Mouse (Mus musculus) CD8-positive naive resting alpha-beta T cell, adult 2 months (primary cell): ENCODE results near the gene Cops7a.
A peak's percentile ranks its signal among the peaks of the same experiment; 100 is the strongest.

ENCODE experiments used
- DNase-seq, 2 experiments: peaks; one replicate each; pipeline ENCODE4 v3.0.0; 2022; ENCODE audit warnings: low read depth in 2 of 2, low spot score in 2 of 2

Cops7a gene

GRCm38 (mm10) chr6:124965088-124965719, at the start of gene Cops7a:
Cops7a (minus strand) TSS chr6:124965538.
- peak; percentile 92 to 93 for DNase-seq

DNA sequence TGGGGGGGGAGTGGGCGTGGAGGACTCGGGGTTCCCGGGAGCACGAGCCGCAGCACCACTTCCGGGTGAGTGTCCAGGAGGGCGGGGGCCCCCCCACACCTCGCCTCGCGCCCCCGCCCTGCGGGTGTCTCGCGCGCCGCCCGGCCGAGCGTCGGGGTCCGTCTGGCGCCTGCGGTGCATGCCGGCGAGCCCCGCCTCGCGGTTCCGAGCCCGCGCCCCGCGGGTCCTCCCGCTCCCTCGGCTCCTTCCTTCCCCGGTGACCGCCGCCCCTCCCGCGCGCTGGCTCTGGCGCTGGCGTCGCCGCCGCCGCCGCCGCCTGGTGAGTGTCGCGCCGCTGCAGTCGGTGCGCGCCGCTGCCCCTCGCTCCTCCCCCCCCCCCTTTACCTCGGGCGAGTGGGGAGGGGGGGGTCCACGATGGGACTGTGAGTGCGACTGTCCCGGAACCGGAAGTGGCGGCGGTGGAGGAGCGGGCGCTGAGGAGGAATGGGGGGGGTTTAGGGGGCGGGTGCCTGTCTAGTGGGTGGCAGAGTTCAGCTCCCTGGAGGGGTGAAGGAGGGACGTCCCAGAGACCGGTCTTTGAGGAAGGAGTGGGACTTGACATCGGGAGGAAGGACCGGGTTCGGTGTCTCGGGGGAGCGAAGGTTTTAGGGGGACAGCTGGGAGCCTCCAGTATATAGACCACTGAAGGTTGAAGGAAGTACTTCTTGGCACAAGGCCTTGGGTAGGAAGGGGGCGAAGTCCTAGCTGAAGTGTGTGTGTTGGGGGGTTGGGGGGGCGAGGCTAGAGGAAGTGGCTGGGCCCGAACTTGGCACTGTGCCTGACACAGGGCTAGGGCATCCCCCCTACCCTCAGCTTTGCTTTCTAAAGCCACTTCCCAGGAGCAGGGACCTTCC, 44.1 kb upstream of the Cops7a start:
- peak; percentile 65 to 73 for DNase-seq

DNA sequence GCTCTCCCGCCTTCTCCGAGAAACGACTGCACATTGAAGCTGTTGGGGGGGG, 43.6 kb upstream of the Cops7a start, which contains the start of gene Zfp384:
Gene Zfp384 (plus strand): TSS at position 17 of the 52 bp plus-strand sequence.
- DNase-seq = no peak

DNA sequence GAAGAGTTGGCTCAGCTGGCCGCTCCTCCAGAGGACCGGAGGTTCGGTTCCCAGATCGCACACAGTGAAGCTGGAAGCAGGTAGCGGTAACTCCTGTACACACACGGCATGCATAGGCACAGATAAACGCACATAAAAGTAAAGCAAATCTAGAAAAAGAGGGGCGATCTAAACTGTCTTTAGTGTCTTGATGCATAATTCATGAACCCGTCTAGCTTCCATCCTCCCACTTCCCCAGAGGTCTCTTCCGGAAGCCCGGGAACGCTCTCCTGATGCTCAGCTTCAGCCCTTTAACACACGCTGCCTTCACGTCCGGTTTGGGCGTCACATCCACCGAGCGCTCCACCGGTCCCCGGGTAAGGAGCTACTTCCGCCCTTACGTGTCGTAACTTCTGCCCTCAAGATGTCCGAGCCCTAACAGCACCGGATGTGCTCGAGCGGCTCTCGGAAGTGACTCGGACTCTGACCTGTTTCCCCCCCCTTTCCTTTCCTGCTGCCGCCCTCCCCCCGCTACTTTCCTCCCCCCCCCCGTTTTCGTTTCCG, 43.3 kb upstream of the Cops7a start:
- DNase-seq = peak; percentile 96

GRCm38 (mm10) chr6:125008060-125008459, 42.7 kb upstream of the Cops7a start:
- DNase-seq = no peak

DNA sequence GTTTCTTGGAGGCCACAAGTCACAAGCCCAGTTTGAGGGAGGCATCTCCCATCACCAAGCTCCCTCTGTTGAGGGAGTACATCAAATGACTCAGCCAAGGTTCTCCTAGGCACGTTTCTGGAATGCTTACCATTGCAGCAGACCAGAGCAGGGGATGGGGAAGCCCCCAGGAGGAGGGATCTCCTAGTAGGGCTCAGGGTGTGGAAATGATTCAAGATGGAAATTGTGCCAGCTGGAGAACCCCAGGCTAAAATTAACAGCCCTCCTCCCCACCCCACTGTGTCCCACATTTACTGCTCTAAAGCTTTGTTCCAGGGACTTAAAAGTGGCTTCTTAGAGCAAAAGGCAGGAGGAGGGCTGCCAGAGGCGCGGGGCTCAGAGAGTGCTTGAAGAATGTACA, 39.7 kb upstream of the Cops7a start:
- DNase-seq = no peak

DNA sequence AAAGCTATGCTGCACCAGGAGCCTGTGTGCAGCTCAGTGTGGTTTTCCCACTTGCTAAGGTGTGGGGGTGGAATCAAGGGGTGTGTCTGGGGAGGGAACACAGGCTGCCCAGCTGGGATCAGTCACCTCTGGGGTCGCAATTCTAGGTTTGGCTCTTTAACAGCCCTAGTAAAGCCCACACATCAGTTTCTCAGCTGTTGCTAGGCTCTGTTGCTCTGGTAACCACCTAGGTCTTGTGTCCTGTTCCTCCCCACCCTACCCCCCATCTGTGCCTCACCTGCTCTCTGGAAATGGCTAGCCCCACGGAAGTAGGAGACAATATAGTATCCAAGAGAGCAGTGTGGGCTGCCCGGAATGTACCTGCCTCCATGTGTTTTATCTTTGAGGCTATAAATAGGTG, 38.4 kb upstream of the Cops7a start:
- no peak for DNase-seq

DNA sequence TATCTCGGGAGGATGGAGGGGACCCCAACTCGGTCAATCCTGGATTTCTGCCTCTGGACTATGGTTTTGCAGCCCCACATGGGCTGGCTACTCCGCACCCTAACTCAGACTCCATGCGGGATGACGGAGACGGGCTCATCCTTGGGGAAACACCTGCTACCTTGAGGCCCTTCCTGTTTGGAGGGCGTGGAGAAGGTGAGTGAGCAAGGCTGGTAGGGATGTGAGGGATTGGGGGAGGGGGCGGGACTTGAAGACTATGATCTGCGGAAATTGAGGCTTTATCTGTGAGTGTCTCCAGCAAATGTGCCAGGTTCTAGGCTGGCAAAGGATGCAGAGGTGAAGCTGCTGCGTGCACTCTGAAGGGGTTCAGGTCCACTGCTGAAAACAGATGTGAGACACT, 34.2 kb upstream of the Cops7a start:
- no peak for DNase-seq

GRCm38 (mm10) chr6:124999091-124999490, 33.8 kb upstream of the Cops7a start:
- DNase-seq = no peak

DNA sequence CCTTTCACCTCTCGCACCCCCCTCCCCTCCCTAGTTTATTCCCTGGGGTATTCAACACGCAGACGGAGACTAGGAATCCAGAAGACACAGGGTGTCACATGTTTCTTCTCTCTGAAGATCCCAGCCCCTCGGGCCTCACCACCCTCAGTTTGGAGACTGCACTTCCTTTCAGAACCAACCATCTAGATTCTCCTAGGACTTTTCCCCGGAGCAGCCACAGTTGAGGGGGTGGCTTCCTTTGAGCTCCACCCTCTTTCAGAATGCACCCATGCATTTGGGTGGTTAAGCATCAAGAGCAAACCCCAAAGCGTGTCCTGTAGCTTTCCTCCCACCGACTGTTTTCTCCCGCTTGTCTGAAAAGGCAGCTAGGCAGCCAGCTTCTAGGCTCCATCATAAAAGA, 32.7 kb upstream of the Cops7a start:
- no peak for DNase-seq

- DNase-seq = peak; percentile 62 to 72
Measured at GRCm38 (mm10) chr6:124996551-124997501, 31.5 kb upstream of the Cops7a start, which contains the start of gene Pianp. Pianp (plus strand) TSS chr6:124996694.

DNA sequence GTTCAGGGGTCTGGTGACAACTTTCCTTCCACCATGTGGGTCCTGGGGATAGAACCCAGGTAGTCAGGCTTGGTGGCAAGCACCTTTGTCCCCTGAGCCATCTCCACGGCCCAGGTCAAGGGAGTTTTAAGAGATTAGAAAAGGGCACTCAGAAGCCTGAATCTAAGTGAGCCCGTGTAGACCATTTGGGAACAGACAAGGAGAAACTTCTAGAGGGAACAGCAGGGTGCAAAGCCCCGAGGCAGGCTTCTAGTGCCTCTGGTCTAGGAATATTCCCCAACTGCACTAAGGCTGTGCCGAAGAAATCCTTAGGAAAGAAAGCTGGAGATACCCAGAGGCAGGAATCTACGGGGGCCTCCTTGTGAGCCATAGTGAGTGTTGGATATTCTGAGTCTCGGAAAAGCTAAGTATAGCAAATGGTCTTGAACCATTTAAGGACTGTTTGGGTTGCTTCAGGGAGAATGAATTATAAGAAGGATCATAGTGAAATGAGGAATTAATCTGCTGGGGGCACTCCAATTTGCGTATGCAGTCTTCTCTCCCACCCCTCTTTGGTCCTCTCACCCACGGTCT, 30.6 kb upstream of the Cops7a start:
- no peak for DNase-seq

DNA sequence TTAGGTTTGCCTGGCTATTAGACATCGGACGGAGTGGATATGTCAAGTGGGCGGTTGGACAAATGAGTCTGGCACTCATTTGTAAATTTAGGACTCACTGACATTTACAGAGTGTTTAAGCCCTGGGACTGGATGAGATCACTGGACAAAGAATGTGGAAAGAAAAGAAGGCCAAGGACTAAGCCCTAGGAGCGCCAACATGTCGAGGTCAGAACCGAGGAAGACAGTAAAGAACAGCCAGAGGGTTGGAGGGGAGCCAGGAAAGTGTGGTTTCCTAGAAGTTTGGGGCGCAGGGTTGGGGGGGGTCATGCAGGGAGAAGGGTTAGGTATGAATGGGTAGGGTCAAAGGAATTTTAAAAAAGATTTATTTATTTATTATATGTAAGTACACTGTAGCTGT, 29.9 kb upstream of the Cops7a start:
- DNase-seq = no peak

DNA sequence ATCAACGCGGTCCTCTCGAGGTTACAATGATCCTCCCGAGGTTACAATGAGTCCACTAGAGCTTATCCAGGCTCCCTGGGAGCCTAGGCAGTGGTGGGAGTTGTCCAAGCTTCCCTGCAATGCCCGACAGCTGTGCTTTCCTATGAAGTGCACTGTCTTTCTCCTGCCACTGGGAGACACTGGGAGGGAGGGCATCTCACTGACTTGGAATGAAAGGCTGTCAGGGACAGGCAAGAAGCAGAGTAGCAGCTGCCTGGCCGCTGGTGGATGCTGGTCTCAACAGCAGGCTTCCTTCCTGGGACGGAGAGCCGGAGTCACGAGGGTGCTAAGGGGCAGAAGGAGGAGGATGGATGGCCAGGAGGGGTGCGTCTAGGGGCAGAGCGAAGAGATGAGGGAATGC, 28.5 kb upstream of the Cops7a start:
- no peak for DNase-seq

GRCm38 (mm10) chr6:124993365-124993764, 28.0 kb upstream of the Cops7a start:
- DNase-seq = no peak

GRCm38 (mm10) chr6:124992241-124992640, 26.9 kb upstream of the Cops7a start:
- no peak for DNase-seq

DNA sequence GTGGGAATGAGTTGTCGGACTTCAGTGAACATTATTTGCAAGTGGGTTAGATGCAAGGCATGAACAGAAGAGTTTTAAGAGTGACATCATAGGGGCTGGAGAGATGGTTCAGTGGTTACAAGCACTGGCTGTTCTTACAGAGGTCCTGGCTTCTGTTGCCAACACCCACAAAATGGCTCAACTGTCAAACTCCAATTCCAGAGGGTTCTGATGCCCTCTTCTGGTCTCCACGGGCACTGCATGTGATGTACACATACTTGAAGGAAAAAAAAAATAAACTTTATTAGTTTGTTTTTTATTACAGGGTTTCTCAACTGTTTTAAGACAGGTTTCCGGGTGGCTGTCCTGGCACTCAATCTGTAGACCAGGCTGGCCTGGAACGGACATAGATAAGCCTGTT, 2.4 kb upstream of the Cops7a start:
- DNase-seq = peak; percentile 31 to 59

DNA sequence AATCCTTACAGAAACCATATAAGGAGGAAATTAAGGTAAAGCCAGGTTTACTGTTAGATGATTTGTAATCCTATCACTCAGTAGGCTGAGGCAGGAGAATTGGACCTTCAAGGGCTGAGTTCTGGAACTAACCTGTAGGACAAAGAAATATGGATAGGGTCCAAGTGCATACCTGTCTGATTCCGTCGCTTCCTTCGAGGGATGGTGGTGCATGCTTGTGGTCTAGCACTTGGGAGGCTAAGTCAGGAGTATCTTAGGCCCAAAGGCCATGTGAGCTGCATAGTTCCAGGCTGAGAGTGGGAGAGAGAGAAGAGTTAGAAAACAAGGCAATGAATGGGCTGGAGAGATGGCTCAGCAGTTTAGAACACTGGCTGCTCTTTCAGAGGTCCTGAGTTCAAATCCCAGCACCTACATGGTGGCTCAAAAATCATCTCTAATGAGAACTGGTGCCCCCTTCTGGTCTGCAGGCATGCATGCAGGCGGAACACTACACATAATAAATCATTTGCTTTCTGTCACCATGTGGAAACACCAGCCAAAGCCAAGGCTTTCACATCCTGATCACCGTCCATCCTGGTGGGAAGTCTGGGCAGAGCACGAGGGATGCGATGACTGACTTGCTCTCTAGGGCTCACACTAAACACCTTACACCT, 1.3 kb upstream of the Cops7a start:
- DNase-seq = peak in 1 of 2 experiments; percentile 5

DNA sequence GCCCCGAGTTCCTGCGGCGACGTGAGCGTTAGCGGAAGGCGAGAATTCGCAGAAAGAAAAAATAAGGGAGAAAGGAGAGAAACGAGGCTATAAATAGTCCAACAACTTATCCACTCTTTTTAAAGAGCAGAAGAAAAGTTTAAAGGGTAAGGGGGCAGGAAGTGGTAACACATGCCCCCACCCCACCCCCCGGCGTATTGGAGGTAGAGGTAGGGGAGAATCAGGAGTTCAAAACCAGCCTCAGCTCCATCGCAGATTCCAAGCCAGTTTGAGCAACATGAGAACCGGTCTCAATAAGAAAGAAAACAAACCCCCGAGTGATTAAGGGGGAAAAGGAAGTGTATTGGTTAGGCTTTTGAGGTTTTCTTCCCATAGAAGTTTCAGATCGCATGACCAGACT, 409 bp upstream of the Cops7a start:
- no peak for DNase-seq

GRCm38 (mm10) chr6:124964638-124965037, 700 bp downstream of the Cops7a start:
- DNase-seq = no peak

DNA sequence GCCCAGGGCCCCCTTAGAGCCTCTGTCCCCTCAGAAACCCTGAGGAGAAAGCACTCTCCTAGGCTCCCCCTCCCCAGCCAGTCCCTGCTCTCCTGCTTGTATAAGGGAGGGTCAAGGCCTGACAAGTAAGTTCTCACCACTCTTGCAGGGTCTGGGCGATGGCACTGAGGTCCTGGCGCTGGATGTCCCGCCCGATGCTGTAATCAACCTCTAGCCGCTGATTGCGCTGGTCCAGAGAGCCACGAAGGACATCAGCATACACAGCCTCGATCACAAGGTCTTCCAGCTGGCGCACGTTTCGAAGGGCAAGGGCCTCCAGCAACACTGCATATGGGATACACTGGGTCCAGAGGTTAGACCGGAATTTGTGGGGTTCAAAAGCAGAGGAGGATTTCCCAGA, 4.3 kb downstream of the Cops7a start:
- DNase-seq = no peak
